Mouse (Mus musculus) small intestine, adult 10 weeks (tissue): ENCODE measurements around the gene Supt5. TPM values are rescaled to one million over a fixed set of nuclear protein-coding genes. Genes with fewer than 3 reads are reported as not detected.

ENCODE experiments used
- polyA plus RNA-seq: library from polyadenylated mRNA; stranded (reverse); fragments of 350-450 nt; fragmentation: Illumina TruSeq; extraction: RNeasy Lipid Tissue Mini Kit (QIAGEN cat#74804); gene quantifications from one replicate; pipeline ENCODE4 v1.2.3, GENCODE M21; 2014; ENCODE audit warnings: low replicate concordance

Supt5 gene
- polyA plus RNA-seq, result 17.7 TPM

GRCm38 (mm10) chr7:28338108-28338998 lies at the start of gene Supt5:
Gene Supt5 (minus strand): TSS chr7:28338746.

GRCm38 (mm10) chr7:28380237-28381016 lies 41.9 kb upstream of the Supt5 start, which contains the start of gene Zfp36:
Gene Zfp36 (minus strand): TSS chr7:28380253.

GRCm38 (mm10) chr7:28372251-28373108 lies 33.9 kb upstream of the Supt5 start, which contains the start of gene Plekhg2:
Gene Plekhg2 (minus strand): TSS chr7:28372599.

GRCm38 (mm10) chr7:28350155-28350883 lies 11.8 kb upstream of the Supt5 start, which contains the start of gene Rps16:
Gene Rps16 (plus strand): TSS chr7:28350652.

GRCm38 (mm10) chr7:28311926-28312543 lies 26.5 kb downstream of the Supt5 start, which contains the start of gene Timm50:
Gene Timm50 (minus strand): TSS chr7:28312072.

GRCm38 (mm10) chr7:28301616-28302433 lies 36.7 kb downstream of the Supt5 start, which contains the start of gene Dll3:
Gene Dll3 (minus strand): TSS chr7:28302238.

GRCm38 (mm10) chr7:28290638-28291590 lies 47.6 kb downstream of the Supt5 start, which contains the start of gene Selenov:
Gene Selenov (minus strand): TSS chr7:28291186.

GRCm38 (mm10) chr7:28277615-28278278 lies 60.8 kb downstream of the Supt5 start, which contains the start of gene Eid2b:
Gene Eid2b (plus strand): TSS chr7:28277739.

GRCm38 (mm10) chr7:28267129-28268041 lies 71.2 kb downstream of the Supt5 start, which contains the start of gene Eid2:
Gene Eid2 (plus strand): TSS chr7:28267881.

Other genes starting within 250 kb of the Supt5 start
- not detected for gene 9530053A07Rik, start 209.3 kb downstream of the Supt5 start, polyA plus RNA-seq
- 9.7 TPM for gene Fbl, start 169.0 kb downstream of the Supt5 start, polyA plus RNA-seq
- gene Dyrk1b, start 159.3 kb downstream of the Supt5 start, polyA plus RNA-seq, result 0.19 TPM
- 1.9 TPM for gene Eid2, start 70.9 kb downstream of the Supt5 start, polyA plus RNA-seq
- 5.1 TPM for gene Eid2b, start 61.0 kb downstream of the Supt5 start, polyA plus RNA-seq
- not detected for gene Selenov, start 47.6 kb downstream of the Supt5 start, polyA plus RNA-seq
- not detected for gene Dll3, start 36.5 kb downstream of the Supt5 start, polyA plus RNA-seq
- gene Timm50, start 26.7 kb downstream of the Supt5 start, polyA plus RNA-seq, result 3.6 TPM
- gene Rps16, start 11.9 kb upstream of the Supt5 start, polyA plus RNA-seq, result 88.0 TPM
- gene Plekhg2, start 33.9 kb upstream of the Supt5 start, polyA plus RNA-seq, result 1.4 TPM
- gene Zfp36, start 41.5 kb upstream of the Supt5 start, polyA plus RNA-seq, result 49.2 TPM
- 1.0 TPM for gene Med29, start 54.0 kb upstream of the Supt5 start, polyA plus RNA-seq
- 41.1 TPM for gene Paf1, start 54.2 kb upstream of the Supt5 start, polyA plus RNA-seq
- 12.2 TPM for gene Gmfg, start 98.7 kb upstream of the Supt5 start, polyA plus RNA-seq
- gene Lrfn1, start 113.2 kb upstream of the Supt5 start, polyA plus RNA-seq, result not detected
- not detected for gene Ifnl2, start 171.7 kb upstream of the Supt5 start, polyA plus RNA-seq
- gene Ifnl3, start 184.1 kb upstream of the Supt5 start, polyA plus RNA-seq, result not detected
- gene Sycn, start 202.1 kb upstream of the Supt5 start, polyA plus RNA-seq, result 1.0 TPM
- gene Nccrp1, start 208.5 kb upstream of the Supt5 start, polyA plus RNA-seq, result not detected